Mouse (Mus musculus) erythroblast, embryonic 14.5 days (primary cell): Measurements from ENCODE around the gene Twist2.

Experiments
- GATA1 ChIP-seq: IDR thresholded peaks from 2 replicates; pipeline ENCODE4 v1.6.1; 2012; ENCODE audit warnings: low read length, inconsistent platforms, mixed read lengths
- TAL1 ChIP-seq: IDR thresholded peaks from 3 replicates; pipeline ENCODE4 v1.6.1; 2012; ENCODE audit warnings: low read length, inconsistent platforms, mixed read lengths

GRCm38 (mm10) chr1:91755102-91755501, 46.2 kb upstream of the Twist2 start:
- TF ChIP-seq TAL1 (no peak), GATA1 (no peak)
